Mouse (Mus musculus) T-helper 17 cell (primary cell): ENCODE measurements around the gene Bscl2.

Experiments
- in situ Hi-C, 2 experiments: fragments of 300-600 bp; cut with MboI, MseI; formaldehyde crosslinking; loops; 1 replicate in 1 of 2; 2 replicates in 1 of 2; pipeline ENCODE4 v1.15.1; 2025; ENCODE audit warnings: high pct_unique_total_duplicates in 2 of 2

Gene Bscl2

DNA sequence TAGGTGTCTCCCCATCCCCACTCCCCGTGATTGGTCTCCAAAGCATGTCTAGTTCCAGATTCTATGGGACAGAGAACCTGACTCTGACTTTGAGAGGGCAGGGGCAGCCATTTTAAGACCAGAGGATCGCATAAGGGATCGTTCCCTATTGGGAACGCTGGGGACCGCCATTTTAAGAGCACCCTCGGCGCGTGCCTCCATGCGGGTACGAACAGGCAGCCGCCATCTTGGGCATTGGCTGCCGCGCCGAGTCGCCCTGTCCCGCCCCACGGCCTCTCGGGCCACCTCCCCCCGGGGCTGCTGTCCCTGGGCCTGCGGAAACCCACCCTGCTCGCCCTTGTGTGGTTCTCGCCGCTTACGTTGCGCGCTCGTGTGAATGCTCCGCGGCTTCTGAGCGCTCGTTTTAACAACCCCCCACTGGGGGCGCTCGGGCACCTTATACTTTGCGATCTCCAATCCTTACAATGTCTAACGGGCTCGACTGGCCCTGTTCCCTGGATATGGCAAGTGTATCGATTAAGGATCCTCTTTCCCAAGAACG lies at the start of gene Bscl2:
TSS of gene Bscl2 (plus strand) at position 217 of the 541 bp plus-strand sequence.
- in situ Hi-C loops, result loop anchor here in 1 of 2 experiments (5.0 to 25.0 kb wide), 2 partner anchors 35 to 1025 kb away; partner anchors contain the start of gene Ubxn1

DNA sequence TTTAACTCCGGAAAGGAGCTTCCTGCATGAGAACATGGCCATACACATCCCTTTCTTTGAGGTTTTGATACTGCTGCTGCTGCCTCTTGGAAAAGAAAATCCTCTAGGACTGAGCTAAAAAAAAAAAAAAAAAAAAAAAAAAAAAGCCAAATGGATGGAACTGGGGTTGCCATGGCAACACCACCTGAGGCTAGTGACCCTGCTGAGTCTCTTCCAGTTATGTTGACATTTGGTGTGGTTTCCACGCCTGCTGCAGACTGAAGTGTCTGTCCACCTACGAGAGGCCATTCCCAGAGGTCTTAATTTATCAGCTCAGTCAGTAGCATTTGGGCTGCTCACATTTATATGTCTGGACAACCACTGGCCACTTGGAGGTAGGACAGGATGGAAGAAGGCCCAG lies 48.7 kb upstream of the Bscl2 start:
- in situ Hi-C loops, result no loop called here

DNA sequence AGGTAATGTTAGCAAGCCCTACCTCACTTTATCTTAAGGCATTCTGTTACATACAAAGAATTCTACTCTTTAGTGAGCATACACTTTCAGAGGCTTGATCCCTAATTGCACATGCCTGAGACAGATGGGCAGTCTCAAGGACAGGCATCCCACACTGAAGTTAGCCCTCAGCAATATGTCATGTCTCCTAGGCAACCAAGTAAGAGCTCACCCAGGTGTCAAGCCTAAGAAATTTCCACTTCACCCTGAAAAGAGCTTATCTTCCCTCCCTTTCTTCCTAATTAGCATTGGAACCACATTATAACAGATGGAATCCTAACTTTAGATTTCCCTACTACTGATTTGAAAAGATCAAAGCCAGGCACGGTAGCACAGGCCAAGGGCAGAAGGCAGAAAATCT lies 48.1 kb upstream of the Bscl2 start:
- in situ Hi-C loops, result no loop called here

DNA sequence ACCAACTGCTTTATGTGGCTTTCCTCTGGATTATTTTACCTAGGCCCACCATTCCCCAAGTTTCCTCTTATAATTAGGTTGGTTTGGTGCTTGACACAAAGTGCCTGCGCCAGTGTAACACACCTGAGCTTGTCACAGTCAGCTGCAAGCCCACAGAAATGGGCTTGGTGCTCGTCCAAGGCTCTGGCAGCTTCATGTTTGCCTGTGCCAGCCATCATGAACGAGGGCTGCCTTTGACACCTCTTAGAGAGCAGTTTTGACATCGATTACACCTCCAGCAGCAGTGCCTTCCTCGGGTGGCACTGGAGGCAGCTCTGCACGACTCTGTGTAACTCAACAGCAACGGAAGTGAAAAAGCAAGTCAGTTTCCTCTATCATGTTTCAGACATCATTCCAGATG lies 47.1 kb upstream of the Bscl2 start:
- in situ Hi-C loops, result loop anchor here in 1 of 2 experiments (10.0 kb wide), 1 partner anchor 1195 kb away; the partner anchor contains the start of gene Fth1

DNA sequence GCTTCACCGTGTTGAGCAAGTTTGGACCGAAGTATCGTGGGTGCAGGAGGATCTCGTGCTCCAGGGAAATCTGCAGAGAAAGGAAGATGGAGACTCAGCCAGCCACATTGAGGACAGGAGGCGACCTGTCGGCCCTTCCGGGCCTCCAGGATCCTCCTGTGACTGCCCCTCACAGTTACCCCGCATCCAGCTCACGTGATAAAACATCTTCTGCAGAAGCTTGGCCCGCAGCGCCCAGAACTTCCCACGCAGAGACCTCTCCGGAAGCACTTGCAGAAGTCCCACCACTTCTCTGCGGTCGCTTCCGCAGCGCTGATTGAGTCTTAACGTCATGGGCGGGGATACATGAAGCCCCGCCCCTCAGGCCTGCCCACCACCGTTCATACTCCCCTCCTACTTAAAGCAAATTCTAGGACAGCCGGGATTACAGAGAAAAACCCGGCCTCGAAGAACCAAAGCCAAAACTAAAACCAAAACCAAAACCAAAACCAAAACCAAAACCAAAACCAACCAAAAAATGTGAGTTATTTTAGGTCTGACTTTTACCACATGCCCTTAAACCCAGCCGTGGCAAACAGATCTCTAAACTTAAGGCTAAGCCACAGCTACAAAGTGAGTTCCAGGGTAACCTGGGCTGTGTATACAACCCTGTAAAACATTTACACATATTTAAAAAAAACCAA lies 38.9 kb upstream of the Bscl2 start, which contains the start of gene Polr2g:
TSS of gene Polr2g (minus strand) at position 314 of the 683 bp plus-strand sequence.
- in situ Hi-C loops, result loop anchor here in 1 of 2 experiments (10.0 kb wide), 1 partner anchor 1186 kb away; the partner anchor contains the start of gene Fth1

DNA sequence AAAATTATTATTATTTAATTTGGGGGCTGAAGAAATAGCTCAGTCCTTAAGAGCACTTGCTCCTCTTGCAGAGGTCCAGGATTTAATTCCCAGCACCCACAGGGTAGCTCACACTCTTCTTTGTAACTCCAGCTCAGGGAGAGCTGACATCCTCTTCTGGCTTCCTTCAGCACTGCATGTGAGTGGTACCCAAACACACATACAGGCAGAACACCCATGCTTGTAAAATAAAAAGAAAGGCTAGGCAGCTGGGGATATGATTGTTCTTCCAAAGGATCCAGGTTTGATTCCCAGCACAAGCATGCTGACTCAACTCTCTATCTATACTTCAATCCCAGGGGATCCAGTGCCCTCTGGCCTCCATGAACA lies 38.3 kb upstream of the Bscl2 start:
- in situ Hi-C loops, result loop anchor here in 1 of 2 experiments (10.0 kb wide), 1 partner anchor 1186 kb away; the partner anchor contains the start of gene Fth1

DNA sequence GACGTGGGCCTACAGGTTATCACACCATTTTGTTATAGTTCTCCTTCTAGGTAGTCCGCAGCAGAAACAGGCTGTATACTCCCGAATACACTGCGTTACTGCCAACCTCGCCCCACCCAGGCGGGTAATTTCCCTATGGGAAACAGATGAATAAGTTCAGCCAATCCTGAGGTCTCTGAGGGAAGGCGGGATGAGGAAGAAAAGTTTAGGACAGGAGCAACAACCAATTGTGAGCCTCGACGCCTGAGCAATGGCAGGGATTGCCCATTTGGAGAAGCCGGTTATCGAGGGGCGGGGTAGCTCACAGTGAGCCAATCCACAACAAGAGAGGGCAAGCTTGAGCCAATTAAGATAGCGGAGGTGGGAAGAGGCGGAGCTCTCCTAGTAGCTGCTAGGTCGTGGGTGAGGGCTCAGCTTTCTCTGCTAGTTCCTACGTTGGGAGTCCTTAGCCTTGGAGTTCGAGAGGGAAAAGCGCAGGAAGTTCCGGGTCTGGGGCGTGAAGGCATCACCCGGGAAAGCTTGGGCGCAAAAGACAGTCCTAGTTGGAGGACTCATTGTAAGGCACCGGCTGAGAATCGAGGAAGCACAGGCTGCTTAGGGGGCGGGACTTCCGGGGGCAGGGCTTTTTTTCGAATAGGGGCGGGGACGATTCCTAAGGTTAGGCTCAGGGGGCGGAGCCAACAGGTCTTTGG lies 35.0 kb upstream of the Bscl2 start, which contains the start of gene Zbtb3:
TSS of gene Zbtb3 (plus strand) at position 426 of the 692 bp plus-strand sequence.
- in situ Hi-C loops, result loop anchor here in 1 of 2 experiments (10.0 kb wide), 1 partner anchor 1317 kb away; the partner anchor contains the start of gene Rtn3

DNA sequence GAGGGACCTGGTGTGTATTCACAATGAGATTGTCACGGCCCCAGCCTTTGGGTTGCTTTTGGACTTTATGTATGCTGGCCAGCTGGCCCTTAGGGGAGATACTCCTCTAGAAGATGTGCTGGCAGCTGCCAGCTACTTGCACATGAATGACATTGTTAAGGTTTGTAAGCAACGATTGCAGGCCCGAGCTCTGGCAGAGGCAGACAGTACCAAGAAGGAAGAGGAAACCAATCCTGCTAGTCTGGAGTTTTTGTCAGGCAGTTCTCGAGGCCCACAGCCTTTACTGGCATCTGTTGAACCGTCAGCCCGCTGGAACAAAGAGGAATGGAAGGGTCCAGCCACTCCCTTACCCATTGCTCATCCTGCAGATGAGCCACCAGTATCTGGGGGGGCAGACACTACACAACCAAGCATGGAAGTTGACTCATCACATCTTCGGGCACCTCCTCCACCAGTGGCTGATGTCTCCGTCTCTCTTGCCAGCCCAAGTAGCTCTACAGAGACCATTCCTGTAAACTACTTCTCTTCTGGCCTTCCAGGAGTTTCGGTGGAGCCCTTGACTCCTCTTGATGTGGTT lies 34.0 kb upstream of the Bscl2 start:
- in situ Hi-C loops, result loop anchor here in 1 of 2 experiments (10.0 kb wide), 1 partner anchor 1318 kb away; the partner anchor contains the start of gene Rtn3

DNA sequence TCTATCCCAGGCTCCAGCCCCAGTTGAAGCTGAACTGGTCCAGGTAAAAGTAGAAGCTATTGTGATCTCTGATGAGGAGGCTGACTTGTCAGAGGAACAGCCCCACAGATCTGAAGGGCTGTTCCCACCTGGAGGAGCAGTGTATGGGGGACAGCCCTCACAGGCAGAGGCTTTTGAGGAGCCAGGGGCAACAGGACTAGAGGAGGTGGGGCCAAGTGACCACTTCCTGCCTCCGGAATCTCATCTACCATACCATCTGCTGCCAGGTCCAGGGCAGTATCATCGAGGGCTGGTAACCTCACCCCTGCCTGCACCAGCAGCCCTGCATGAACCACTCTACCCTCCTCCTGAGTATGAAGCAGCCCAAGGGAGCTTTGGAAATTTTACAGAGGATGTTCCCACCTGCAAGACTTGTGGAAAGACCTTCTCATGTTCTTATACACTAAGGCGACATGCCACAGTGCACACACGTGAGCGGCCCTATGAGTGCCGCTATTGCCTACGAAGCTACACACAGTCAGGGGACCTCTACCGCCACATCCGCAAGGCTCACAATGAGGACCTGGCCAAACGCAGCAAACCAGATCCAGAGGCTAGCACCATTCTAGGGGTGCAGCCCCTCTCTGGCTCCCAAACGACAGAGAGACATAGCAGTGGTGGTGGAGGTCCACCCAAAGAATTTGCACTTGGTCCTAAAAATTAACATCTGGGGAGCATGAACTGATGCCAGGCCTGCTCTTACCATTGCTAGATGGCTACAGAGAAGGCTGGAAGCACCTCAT lies 33.2 kb upstream of the Bscl2 start:
- in situ Hi-C loops, result loop anchor here in 1 of 2 experiments (10.0 kb wide), 1 partner anchor 1319 kb away; the partner anchor contains the start of gene Rtn3

DNA sequence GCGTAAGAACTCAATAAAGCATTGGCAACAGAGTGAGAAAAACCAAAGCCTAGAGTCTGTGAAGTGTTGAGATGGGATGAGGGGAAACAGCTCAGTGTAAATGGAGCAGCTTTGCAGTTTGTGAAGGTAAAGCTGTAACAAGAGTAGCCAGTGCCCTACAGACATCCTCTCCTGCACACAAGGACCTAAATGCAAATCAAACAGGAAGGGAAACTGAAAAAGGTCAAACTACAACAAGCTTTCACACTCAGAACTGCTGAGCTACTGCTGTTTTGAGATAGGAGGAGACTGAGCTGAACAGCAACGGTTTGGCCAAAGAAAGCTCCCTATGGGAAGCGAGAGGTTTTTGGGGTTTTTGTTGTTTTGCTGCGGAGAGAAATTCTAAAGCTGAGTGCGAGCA lies 30.5 kb upstream of the Bscl2 start:
- in situ Hi-C loops, result loop anchor here in 1 of 2 experiments (10.0 kb wide), 1 partner anchor 1322 kb away; the partner anchor contains the start of gene Rtn3

DNA sequence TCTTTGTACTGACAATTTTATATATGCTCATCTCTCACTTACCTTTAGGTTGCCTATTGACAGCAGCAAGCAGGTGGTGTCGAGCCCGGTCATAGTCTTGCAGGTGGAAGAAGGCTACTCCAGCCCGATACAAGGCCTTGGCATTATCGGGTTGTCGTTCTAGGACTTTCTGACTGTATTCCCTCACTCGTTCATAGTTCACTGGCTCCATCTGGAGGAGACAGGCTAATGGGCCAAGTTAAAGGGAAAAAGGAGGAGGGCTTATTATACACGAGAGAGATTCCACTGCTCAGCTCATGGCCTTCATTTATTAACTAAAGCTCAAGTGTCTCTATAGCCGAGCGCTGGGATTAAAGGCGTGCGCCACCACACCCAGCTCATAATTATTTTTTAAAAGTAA lies 21.5 kb upstream of the Bscl2 start:
- in situ Hi-C loops, result loop anchor here in 1 of 2 experiments (5.0 to 10.0 kb wide), 2 partner anchors 81 to 1241 kb away; partner anchors contain the start of gene Ganab

DNA sequence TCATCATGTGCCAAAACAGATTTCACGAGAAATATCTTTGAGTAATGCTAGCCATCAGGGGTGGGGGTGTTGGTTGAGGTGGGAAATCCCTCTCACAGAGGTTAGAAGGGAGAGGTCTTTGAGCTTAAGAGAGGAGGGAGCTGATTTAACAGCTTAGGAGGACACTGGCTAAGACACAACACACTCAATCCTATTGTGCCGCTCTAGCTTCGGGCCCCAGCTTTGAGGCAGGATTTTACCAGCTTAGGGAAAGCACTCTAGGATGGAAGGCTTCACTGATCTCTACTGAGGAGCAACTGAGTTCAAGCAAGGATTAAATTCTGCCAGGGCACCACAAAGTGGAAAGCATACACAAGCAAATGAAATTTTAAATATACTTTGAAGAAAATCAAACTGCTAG lies 20.3 kb upstream of the Bscl2 start:
- in situ Hi-C loops, result loop anchor here in 1 of 2 experiments (5.0 to 10.0 kb wide), 2 partner anchors 80 to 1242 kb away; partner anchors contain the start of gene Ganab

DNA sequence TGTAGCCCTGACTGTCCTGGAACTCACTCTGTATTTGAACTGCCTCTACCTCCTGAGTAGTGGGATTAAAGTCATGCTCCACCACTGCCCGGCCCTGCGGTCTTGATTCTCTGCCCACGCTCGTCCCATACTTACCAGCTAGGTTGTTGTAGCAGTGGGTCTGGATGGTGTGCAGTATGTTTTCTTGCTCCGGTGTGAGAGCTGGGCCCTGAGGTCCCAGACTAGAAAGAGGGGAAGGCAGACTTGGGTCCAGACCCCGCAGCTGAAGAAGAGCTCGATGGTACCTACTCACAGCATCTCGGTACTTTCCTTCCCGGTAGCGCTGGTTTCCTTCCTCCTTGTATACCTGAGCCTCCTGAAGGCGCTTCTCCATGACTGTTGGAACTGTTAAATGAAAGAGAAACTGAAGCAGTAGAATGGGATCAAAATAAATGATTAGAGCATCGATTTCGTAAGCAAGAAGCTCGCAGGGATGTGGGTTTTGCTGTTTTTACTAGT lies 18.9 kb upstream of the Bscl2 start:
- in situ Hi-C loops, result loop anchor here in 1 of 2 experiments (5.0 to 10.0 kb wide), 2 partner anchors 79 to 1244 kb away; partner anchors contain the start of gene Ganab

DNA sequence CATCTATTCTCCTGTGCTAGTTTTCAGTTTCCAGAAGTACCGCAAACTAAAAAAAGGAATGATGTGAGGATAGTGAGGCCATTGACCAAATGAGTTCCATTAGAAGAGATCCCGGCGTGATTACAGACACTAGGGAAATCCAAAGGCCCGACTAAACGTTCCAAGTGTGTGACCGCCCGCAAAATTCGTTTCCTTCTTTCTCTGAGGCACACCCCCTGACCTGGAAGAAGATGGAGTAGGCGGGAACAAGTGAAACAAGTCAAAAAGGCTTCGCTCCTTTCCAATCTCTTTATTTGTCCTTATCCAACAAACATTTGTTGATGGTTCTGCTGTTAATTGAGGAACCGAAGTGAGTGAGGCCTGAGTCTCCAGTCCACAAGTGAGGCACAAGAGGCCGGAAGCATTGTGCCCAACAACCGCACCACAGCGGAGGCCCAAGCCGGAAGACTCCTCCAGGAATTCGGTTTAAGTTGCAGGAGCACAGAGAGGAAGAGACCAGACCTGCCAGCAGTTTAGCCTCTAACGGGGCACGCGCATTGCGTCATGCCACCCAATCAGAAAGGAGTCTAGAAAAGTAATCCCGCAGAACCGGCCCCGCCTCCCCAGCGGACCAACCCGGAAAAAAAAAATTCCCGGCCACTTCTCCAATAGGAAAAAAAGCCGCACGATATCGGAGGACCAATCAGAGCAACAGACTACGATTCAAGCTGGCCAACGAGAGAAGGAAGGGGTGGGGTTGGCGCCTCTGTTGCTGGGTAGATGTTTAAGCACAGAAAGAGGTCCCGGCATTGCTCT lies 18.3 kb upstream of the Bscl2 start, which contains the start of gene Ttc9c:
TSS of gene Ttc9c (minus strand) at position 533 of the 795 bp plus-strand sequence.
- in situ Hi-C loops, result loop anchor here in 1 of 2 experiments (5.0 to 10.0 kb wide), 2 partner anchors 78 to 1244 kb away; partner anchors contain the start of gene Ganab

DNA sequence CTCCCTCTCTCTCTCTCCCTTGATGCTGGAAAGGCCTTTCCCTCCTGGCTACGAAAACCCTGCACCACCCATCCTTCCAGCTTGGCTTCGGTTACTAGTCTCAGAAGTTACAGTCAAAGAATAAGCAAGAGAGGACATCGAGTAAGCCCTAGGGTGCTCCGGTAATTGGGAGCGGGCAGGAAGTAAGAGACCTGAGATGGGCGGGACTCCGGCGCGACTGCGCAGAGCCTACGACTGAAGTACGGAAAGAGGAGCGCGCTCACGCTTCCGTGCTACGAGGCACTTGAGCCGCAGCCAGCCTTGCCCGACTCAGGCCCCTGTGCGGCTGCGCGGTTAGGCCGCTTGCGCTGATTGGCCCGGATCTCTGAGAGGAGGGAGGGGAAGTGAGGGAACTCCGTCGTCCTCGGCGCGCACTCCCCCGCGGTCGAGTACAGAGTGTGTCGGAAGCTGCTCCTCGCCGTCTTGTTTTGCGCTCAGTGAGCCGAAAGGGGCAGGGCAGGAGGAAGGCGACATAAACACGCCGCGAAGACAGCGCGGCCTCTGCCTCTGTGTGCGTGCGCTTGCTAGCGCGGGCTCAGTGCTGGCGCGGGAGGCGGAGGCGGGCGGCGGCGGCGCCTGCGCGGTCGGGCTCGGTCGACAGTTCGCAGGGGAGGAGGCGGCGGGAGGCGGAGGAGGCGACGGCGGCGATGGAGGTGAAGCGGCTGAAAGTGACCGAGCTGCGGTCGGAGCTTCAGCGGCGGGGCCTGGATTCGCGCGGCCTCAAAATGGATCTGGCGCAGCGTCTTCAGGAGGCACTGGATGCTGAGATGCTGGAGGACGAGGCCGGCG lies 17.5 kb upstream of the Bscl2 start, which contains the start of gene Hnrnpul2:
TSS of gene Hnrnpul2 (plus strand) at position 415 of the 828 bp plus-strand sequence.
- in situ Hi-C loops, result loop anchor here (5.0 to 10.0 kb wide), 2 partner anchors 77 to 1245 kb away; partner anchors contain the start of gene Ganab (in 2 of the 2)

DNA sequence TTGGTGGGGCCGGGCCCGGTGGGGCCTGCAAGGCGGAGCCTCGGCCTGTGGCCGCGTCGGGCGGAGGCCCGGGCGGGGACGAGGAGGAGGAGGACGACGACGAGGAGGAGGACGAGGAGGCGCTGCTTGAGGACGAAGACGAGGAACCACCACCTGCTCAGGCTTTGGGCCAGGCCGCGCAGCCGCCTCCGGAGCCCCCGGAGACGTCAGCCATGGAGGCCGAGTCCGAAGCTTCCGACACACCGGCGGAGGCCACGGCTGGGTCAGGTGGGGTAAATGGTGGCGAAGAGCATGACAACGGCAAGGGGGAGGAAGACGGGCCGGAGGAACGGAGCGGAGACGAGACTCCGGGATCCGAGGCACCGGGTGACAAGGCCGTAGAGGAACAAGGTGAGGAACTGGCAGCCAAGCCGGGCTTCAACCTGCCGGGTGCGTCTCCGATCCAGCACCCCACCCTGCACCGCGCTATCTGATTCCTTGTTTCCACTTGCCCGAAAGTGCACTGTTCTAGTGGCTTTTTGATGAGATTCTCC lies 16.8 kb upstream of the Bscl2 start:
- in situ Hi-C loops, result loop anchor here in 1 of 2 experiments (5.0 kb wide), 1 partner anchor 77 kb away; the partner anchor contains the start of gene Ganab

DNA sequence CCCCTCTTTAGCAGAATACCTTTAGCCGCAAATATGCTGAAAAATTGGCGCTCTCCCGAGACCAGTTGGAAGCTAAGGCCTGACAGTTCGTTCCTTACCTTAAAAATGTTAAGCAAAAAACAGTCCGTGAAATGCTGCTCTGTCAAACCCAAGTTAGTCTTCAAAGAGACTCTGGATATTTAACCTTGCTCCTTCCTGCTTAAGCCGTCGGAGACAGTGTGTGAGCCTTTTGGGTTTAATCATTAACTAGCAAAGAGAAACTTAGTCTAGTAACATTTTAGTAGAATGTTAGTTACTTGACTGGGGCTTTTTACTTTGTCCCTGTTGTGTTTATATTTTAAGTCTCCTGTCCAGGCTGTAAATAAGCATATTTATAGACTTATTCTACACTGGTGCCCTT lies 16.1 kb upstream of the Bscl2 start:
- in situ Hi-C loops, result loop anchor here in 1 of 2 experiments (5.0 kb wide), 1 partner anchor 76 kb away; the partner anchor contains the start of gene Ganab
